Mouse (Mus musculus) ES-E14 (cell line): ENCODE data around the gene Tstd1. TPM values are rescaled to one million over a fixed set of nuclear protein-coding genes. Genes with fewer than 3 reads are reported as not detected.
A peak's percentile ranks its signal among the peaks of the same experiment; 100 is the strongest.

ENCODE experiments used
- DNase-seq: peaks from one replicate; pipeline ENCODE4 v3.0.0-alpha.2; 2013; ENCODE audit warnings: low read depth, low spot score
- H3K27ac ChIP-seq: 2 replicates; pipeline ENCODE4 v1.5.1; 2012; ENCODE audit warnings: low read depth, mild to moderate bottlenecking, low read length, moderate library complexity, mixed read lengths; ENCODE audit not compliant: poor library complexity, insufficient read depth, severe bottlenecking
- H3K36me3 ChIP-seq: 2 replicates; pipeline ENCODE4 v1.6.1; 2012; ENCODE audit warnings: mild to moderate bottlenecking, low read length, moderate library complexity, mixed read lengths; ENCODE audit not compliant: control insufficient read depth, poor library complexity, insufficient read depth, severe bottlenecking
- H3K4me1 ChIP-seq, 2 experiments: fragments of 150-350 bp in 1 of 2; sonication (generic) in 1 of 2; 2 replicates each; pipeline ENCODE4 v1.6.1; 2012; ENCODE audit warnings: low read length in 2 of 2, mild to moderate bottlenecking in 1 of 2, mixed read lengths in 1 of 2; ENCODE audit not compliant: control insufficient read depth in 2 of 2, insufficient read depth in 2 of 2, poor library complexity in 1 of 2
- H3K4me3 ChIP-seq, 2 experiments: fragments of 150-350 bp in 1 of 2; sonication (generic) in 1 of 2; 2 replicates each; pipeline ENCODE4 v1.5.1; 2012; ENCODE audit warnings: low read length in 2 of 2, low read depth in 1 of 2, mild to moderate bottlenecking in 1 of 2, mixed read lengths in 1 of 2; ENCODE audit not compliant: insufficient read depth in 1 of 2, poor library complexity in 1 of 2, severe bottlenecking in 1 of 2
- H3K9ac ChIP-seq: 2 replicates; pipeline ENCODE4 v1.6.1; 2012; ENCODE audit warnings: low read depth, mild to moderate bottlenecking, low read length, mixed read lengths; ENCODE audit not compliant: poor library complexity, insufficient read depth, severe bottlenecking
- H3K9me3 ChIP-seq: fragments of 150-350 bp; sonication (generic); 2 replicates; pipeline ENCODE4 v1.6.1; 2012; ENCODE audit warnings: low read depth, mild to moderate bottlenecking, low read length; ENCODE audit not compliant: control insufficient read depth, insufficient read depth
- CHD2 ChIP-seq: IDR thresholded peaks from 2 replicates; pipeline ENCODE4 v1.6.1; 2014; ENCODE audit warnings: mild to moderate bottlenecking, low read depth, low read length, inconsistent platforms
- HCFC1 ChIP-seq: IDR thresholded peaks from 2 replicates; pipeline ENCODE4 v1.6.1; 2012; ENCODE audit warnings: low read length, inconsistent platforms, borderline replicate concordance; ENCODE audit not compliant: insufficient read depth
- MAFK ChIP-seq: IDR thresholded peaks from 2 replicates; pipeline ENCODE4 v1.6.1; 2014; ENCODE audit warnings: mild to moderate bottlenecking, low read depth, low read length, inconsistent platforms; ENCODE audit not compliant: insufficient read depth
- ZC3H11A ChIP-seq: IDR thresholded peaks from 2 replicates; pipeline ENCODE4 v1.6.1; 2012; ENCODE audit warnings: low read depth, mild to moderate bottlenecking, inconsistent platforms, low read length, borderline replicate concordance
- ZNF384 ChIP-seq: IDR thresholded peaks from 2 replicates; pipeline ENCODE4 v1.6.1; 2012; ENCODE audit warnings: low read depth, low read length, inconsistent platforms
- in situ Hi-C, 2 experiments: fragments of 600-800 bp; cut with MboI; formaldehyde crosslinking; loops; one replicate each; pipeline ENCODE4 v1.15.1; 2025; ENCODE audit warnings: low sequenced_read_pairs in 2 of 2, inconsistent platforms in 1 of 2; ENCODE audit not compliant: unreplicated experiment in 2 of 2
- total RNA-seq: library from RNA; depleted of rRNA; stranded (reverse); fragments of 300-350 nt; gene quantifications from 2 replicates; pipeline ENCODE4 v1.2.3, GENCODE M21; 2012; rRNA removed

Gene Tstd1
- total RNA-seq = 6.2 and 11.2 TPM in 2 replicates

- in situ Hi-C loops = no loop called here
- TF ChIP-seq ZC3H11A (no peak), HCFC1 (no peak), MAFK (no peak), ZNF384 (no peak), CHD2 (no peak)
- Histone ChIP-seq H3K36me3 (peaks cover 29% of the 10 kb centered on the region), H3K4me1 (peaks cover 11 to 29% of the 10 kb centered on the region in 2 experiments), H3K4me3 (no peak within 1 kb of the TSS; a peak in 1 of 4 replicates), H3K9me3 (no peaks in the 10 kb centered on the region), H3K9ac (peak within 1 kb of the TSS; percentile 11; the same call in 1 of the 2 replicates), H3K27ac (peak within 1 kb of the TSS; percentile 48)
- DNase-seq = no peak
These were observed at the start of gene Tstd1 for GRCm38 (mm10) chr1:171418660-171419059. Tstd1 (plus strand) TSS chr1:171418872.

DNA sequence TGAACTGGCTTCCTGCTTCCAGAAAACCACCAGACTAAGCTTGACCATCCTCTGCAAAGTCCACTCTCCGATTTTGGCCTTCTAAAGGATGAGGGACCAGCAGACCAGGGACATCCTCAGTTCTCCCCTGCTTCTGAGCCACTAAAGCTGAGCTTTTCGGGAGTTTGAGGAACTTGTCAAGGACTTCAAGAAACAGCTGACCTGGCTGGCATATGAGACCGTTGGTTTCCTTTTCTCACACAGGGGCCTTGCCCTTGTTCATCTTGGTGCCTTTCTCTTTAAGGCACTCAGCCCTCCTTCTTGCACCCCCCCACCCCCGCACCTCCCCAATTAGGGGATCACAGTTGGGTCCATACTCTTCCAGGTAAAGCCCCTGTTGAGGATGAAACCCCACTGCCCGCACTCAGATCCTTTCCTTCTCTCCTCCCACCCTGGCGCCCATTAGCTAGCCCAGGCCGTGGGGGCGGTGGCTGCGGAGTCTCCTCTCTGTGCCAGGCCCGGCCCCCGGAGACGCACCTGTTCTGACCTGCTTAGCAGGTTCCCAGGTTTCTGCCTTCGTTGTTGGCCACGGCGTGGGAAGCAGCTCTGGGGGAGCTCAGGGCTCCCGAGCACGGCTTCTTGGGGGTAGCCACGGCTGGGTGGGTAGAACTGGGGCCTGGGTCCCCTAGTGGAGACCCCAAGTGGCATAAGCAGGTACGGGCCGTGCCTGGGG is 48.7 kb upstream of the Tstd1 start, which contains the start of gene Nectin4:
Gene Nectin4, plus strand, starts transcription at position 255 of the 712 bp plus-strand sequence.
- DNase-seq = no peak
- Histone ChIP-seq H3K27ac (no peak within 1 kb of the TSS), H3K9me3 (no peaks in the 10 kb centered on the region), H3K36me3 (no peaks in the 10 kb centered on the region), H3K4me1 (peaks cover 5 to 26% of the 10 kb centered on the region in 2 experiments; a peak in 3 of 4 replicates), H3K4me3 (peak within 1 kb of the TSS; percentile 0 to 43; a peak in 2 of 4 replicates), H3K9ac (no peak within 1 kb of the TSS)
- in situ Hi-C loops = no loop called here
- TF ChIP-seq ZC3H11A (no peak), MAFK (no peak), HCFC1 (no peak), ZNF384 (no peak), CHD2 (no peak)

DNA sequence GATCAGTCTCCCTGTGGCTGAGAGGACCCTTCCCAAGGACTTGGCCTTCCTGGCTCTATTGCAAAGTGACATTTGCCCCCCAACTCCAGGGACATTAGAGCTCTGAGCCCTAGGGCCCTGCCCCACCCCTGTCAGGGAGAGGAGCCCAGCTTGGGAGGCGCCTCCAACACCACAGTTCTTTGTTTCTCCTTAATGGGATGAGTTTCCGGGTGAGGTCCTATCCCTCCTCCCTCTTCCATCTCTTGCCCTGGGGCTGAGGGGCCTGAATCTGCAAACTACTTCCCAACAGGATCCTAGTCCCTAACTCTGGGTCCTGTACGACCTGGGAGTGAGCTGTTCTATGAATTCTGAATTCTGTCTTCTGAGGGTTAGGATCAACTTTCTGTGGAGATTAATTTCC is 45.8 kb upstream of the Tstd1 start:
- no peak overlapping the region for H3K27ac ChIP-seq

GRCm38 (mm10) chr1:171373946-171374345 is 44.7 kb upstream of the Tstd1 start:
- DNase-seq = no peak

More for the DNA sequence above, 45.8 kb upstream of the Tstd1 start:
- H3K4me3 ChIP-seq = no peak overlapping the region
- H3K9me3 ChIP-seq = no peaks in the 10 kb centered on the region
- H3K9ac ChIP-seq = no peak overlapping the region
- no peak for TF ChIP-seq ZNF384
- no peaks in the 10 kb centered on the region for H3K36me3 ChIP-seq
- H3K4me1 ChIP-seq = peaks cover 5 to 37% of the 10 kb centered on the region in 2 experiments; a peak in 3 of 4 replicates
- no peak for DNase-seq
- in situ Hi-C loops = no loop called here

More at GRCm38 (mm10) chr1:171373946-171374345, 44.7 kb upstream of the Tstd1 start:
- Histone ChIP-seq H3K36me3 (no peaks in the 10 kb centered on the region), H3K4me1 (peaks cover 5 to 37% of the 10 kb centered on the region in 2 experiments; a peak in 3 of 4 replicates), H3K4me3 (no peak overlapping the region), H3K27ac (no peak overlapping the region), H3K9me3 (no peaks in the 10 kb centered on the region), H3K9ac (no peak overlapping the region; the same call in 1 of the 2 replicates)
- in situ Hi-C loops = no loop called here
- TF ChIP-seq CHD2 = no peak
- TF ChIP-seq HCFC1 = no peak
- TF ChIP-seq MAFK = no peak
- no peak for TF ChIP-seq ZC3H11A
- no peak for TF ChIP-seq ZNF384
